Mouse (Mus musculus): ENCODE results near the gene Got1. TPM values are rescaled to one million over a fixed set of nuclear protein-coding genes. Genes with fewer than 3 reads are reported as not detected.

Gene Got1
- 1,000 to 10,000 TPM; 1,066 to 1,082 TPM for total RNA-seq (2021)
- long read RNA-seq, experiment 1, transcript Got1-201 (9 exons, 2,058 nt): major isoform, 564 of 616 reads
- long read RNA-seq, experiment 1, partial matches to known transcripts: 27 of 616 reads
- long read RNA-seq, experiment 1, other reads (novel, unspliced or antisense): 21 of 616 reads
- long read RNA-seq, experiment 2, transcript Got1-201 (9 exons, 2,058 nt): major isoform, 323 of 362 reads
- long read RNA-seq, experiment 2, partial matches to known transcripts: 11 of 362 reads
- long read RNA-seq, experiment 2, other reads (novel, unspliced or antisense): 26 of 362 reads

DNA sequence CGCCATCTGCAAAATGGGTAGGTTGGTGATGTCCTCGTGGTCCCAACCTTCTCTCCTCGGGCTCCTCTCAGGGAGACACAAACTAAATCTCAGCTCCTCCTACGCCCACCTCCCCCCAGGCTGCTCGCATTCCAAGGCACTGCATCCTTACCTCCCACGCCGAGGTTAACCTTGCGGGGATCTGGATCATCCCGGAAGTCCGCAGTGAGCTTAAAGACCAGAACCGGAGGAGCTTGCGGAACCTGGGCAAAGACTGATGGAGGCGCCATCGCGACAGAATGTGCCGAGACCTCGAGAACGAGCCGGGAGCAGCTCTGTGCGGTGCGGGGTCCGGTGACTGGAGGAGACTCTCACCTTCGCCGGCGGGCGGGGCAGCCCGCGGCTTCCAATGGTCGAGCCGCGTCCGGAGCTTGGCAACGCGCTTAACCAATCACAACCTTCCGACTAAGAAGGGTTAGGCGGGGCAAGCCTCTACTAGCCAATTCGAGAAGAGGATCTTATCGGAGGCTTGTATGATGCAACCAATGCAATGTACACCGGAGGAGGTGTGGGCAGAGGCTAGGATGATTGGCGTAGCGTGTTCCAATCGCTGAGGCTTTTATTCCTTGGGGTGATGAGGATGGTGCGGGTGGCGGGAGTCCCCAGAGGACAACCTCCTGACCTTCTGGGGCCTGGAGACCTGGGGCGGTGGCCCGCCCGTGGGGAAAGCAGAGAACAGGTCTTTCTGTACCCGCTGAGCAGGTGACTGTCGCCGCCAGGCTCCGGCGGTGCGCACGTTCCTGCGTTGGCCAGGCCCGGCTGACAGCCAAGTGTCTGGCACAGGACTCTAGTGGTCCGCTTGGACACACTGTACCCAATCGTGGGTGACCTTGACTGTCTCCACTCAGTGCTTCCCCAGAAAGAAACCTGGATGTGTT lies at the start of gene Got1:
Gene Got1 (minus strand): TSS at position 419 of the 917 bp plus-strand sequence.
- DNase-seq: peak; percentile 96 to 98

DNA sequence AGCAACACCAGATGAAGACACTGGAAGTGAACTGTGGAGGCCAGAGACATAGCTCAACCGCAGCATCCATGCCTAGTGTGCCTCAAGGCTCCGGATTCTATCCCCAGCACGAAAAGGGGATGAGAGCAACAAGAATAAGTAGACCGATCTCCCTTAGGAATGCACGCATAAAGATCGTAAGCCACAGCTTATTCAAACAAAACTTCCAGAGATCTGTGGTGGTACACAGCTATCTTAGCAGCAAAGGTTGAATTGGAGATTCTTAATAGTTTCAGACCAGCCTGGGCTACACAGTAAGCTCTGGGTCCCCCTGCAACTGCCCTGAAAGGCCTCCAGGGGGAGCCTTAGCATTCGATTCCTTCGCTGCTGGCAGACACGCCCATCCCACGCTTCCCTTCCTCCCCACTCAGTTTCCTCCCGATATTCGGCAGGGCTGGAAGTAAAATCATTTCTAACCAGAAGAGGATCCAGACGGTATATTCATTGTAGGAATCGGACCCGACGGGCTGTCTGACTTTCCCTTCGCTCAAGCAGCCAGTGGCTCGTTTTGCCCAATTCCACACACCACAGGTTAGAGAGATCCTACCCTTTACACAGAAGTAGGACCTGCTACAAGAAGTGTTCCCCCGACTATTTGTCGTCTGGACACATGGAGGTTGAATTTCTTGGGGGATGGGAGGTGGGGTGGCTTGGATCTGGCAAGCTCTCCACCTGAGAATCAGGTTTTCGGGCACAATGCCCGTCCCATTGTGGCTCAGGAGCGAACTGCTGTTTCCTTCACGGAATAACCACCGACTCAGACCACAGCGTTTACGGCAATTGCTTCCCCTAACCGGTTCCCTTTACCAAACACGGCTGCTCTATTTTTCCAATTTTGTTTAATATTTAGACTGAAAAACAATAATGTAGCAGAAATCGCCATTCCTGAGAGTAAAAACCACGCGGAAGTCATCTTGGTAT lies 46.7 kb upstream of the Got1 start:
- DNase-seq: peak; percentile 81 to 85

DNA sequence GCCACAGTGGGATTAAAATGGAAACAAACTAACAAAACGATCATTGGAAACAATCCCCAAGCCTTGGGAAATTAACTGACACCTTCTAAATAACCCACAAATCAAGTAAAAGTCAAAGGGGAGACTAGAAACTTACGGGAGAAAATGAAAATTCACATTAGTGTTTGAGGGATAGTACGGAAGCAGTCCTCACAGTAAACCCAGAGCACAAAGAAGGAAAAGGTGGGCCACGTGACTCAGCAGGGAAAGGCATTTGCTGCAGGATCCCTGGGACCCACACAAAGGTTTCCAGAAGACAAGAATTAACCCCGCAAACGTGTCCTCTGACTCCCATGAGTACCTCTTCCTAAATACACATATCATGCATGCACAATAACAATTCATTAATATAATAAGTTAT lies 44.7 kb upstream of the Got1 start:
- DNase-seq: no peak

DNA sequence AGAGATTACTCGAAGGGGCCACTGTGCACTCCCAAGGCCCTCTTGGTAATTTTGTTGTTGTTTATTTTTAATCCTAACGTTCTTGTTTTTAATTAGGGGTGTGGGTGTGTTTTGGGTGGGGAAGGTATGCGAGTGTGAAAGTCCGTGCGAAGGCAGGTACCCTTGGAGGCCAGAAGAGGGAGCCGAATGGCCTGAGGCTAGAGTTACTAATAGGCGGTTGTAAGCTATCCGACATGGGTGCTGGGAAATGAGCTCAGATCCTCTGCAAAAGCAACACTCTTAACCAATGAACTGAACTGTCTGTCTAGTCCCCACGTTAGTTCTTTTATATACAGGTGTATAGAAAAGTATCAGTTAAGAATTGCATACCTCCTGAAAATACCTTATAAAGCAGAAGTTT lies 43.9 kb upstream of the Got1 start:
- DNase-seq: no peak

DNA sequence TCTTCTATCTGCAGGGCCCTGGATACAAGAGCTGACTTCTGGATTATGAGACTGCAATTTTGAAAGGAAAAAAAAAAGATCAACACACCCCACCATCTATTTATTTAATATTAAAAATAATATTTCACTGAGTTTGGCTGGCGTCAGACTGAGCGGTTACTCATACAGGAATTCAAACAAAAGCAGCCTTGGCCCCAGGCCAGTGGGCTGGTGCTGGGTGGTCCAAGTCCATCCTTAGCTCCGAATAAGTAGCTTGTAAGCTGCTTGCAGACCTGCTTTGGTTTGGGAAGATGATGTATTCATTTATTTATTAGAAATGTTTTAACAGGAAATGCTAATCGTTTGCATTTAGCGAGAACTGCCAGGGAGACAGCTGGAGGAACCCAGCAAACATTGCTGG lies 38.8 kb upstream of the Got1 start:
- DNase-seq: peak; percentile 12 to 28

DNA sequence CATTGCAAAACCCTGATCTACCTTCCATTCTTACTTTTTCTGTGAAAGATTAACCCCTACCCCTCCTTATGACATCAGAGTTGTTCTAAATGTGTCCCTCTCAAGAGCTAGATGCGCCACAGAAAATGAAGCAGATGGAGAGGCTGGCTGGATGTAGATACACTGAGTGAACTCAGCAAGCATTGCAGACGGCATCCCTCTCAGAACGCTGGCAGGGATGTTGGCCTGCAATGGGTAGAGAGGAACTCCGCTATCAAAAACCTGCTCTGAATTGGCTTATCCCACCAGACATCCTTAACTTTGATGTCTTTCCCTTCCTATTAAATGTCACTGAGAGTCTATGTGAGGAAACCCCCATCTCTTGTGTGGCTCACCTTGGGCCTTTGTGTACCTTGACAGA lies 37.4 kb upstream of the Got1 start:
- no peak for DNase-seq

DNA sequence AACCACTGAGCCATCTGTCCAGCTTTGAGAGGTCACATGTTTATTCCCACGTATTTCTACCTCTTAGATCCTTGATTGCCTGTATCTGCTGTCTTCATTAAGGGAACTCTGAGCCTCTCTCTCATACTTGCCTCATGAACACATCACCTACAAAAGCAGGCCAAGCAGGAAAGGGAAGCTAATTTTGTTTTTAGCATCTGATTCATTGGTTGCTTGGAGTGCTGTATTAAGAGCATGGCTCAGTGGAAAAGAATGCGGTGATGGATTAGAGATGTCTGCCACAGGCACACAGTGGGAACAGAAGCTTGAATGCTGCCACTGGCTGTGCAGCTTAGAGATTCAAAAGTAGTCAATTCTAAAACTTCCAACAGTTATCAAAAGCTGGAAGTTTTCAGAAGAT lies 35.8 kb upstream of the Got1 start:
- DNase-seq: no peak

DNA sequence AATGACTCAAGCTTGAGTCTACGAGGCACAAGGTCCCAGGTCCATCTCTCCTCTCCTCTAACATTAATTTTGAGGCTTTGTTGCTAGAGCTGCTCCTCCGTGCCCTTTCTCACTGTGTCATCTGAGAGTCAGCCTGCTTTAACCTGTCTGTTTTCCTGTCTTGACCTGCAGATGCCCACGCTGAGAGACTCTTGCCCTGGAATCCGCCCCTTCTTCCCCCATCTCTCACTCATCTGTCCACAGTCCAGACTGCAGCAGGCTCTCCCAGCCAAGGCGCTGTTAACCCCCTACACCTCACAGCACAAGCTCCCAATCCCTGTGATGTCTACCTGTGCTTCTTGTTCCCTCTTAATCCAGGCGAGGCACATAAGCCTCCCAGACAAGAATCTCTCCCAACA lies 27.1 kb upstream of the Got1 start:
- DNase-seq: no peak

DNA sequence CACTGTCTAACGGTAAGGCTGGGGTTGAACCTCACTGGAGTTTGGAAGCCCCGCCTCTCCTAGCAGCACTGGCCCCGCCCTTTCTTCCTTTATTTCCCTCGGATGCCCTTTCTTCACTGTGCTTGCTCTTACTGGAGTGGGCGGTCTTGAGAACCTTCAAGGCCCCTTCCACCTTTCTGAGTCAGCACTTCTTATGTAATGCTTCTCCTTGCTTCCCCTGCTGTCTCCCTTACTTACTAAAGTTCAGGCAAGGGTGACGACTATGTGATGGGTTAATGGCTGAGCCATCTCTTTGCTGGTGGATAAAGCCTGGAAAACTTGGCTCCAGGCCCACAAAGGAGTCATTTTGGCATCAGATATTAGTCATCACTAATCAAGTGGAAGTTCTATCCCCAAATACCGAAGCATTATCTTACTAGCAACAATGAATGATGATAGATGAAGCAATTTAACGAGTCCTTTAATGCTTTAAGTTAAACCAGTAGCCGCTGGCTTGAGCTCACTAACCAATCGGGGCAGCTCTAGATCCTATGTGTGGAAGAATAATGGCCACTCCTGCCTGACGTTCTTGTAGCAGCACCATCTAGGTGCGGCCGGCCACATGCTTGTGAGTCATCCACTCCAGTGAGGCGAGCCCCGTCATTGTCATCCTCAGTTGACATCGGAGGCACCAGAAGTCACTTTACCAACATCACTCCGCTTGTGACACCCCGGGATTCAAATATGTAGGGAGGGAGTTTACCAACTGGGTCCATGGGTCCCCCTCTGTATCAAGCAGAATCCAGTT lies 26.5 kb upstream of the Got1 start:
- DNase-seq: no peak

DNA sequence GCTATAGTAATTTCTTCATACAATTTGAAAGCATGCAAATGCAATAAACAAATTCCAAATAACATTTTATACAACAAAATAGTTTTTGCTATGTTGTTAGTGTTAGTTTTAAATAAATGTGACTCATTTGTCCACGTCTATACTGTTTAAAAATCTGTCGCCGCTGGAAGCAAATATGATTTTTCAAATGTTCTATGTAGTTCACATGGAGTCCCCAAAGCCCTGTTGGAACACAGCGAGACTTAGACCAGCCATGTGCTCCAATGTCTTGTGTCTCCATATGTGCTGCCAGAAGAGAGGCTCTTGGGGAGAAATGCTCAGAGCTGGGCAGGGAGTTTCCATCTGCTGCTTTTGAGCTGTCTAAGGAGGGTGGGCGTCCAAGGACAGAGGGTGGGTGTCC lies 23.7 kb upstream of the Got1 start:
- no peak for DNase-seq

DNA sequence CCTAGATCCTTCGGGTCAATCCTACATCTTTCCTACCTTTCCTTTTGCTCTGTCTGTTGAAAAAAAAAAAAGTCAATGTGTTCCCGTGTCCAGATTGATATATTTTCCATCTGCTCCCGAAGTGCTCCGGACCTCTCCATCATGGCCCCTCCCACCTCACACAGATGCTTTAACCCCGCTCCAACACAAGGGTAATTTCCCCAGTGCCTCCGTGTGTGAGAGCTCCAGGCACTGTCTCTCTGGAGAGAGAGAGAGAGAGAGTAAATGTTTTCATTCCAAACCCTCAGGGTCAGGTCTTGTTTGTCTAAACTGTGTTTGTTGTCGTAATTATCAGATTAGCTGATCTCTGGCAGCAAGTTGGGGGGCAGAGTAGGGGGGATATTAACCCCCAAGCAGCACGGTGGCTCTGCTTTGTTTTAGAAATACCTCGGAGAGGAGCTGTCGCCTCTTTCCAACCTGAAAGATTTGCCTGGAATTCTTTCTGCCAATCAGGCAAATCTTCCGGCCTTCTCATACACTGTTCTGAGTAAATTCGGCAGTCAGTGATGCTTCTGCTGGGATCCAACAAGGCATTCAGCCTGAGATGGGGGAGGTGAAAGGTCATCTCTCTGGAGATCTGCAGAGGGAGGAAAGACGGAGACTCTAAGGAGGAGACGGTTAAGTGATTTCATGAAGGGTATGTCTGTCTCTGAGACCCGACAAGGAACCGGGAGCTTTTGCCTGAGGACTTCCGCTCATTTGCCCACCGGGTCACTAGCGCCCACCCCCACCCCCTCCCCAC lies 22.1 kb upstream of the Got1 start:
- DNase-seq: no peak

DNA sequence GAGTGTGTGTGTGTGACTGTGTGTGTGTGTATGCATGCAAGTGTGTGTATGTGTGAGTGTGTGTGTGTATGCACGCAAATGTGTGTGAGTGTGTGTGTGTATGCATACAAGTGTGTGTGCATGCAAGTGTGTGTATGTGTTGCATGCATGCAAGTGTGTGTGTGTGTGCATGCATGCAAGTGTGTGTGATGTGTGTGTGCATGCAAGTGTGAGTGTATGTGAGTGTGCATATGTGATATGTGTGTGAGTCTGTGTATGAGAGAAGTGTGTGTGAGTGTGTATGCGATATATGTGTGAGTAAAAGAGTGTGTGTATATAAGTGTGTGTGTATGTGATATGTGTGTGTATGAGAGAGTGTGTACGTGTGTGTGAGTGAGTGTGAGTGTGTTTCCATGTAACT lies 11.0 kb upstream of the Got1 start:
- DNase-seq: no peak

DNA sequence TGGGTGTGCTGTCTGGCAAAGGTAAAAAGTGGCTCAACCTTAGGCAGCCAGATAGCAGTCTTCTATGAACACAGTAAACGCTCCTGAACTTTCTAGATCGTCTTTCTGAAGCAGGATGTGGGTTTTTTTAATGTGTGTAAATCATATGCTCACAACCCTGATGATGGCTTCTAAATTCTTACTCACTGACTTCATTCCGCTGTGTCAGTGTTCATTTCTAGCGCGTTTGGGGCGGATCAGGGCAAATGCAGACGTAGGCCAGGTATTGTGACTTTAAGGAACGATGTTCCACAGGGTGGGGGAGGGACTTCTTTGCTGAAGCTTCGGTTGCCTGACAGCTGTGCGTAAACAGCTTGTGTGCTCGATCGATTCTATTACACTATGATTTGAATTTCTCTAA lies 6.5 kb upstream of the Got1 start:
- DNase-seq: no peak

DNA sequence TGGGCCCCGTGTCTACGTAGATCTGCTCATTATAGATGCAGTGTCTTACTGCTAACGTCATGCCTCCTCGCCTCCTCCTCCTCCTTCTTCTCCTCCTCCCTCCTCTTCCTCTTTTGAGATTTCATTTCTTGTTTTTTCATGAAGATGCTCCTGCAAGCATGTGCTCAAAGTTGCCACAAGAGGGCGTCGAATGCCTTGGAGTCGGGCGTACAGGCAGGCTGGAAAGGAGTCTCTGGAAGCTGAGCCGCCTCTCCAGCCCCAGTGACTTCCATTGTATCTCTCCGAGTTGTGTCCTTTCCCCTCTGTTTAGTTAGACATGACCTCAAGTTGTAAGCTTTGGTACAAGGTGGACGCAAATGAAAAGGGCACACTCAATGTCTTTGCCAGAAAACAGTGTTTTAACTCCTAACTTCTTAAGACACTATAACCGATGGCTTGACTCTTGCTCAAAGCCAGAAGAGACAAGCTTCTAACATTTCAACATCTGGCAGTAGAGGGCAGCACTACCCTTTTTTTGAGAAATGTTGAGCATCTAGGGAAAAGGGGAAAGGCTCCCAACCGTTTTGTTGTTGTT lies 5.9 kb upstream of the Got1 start:
- peak; percentile 85 to 90 for DNase-seq

DNA sequence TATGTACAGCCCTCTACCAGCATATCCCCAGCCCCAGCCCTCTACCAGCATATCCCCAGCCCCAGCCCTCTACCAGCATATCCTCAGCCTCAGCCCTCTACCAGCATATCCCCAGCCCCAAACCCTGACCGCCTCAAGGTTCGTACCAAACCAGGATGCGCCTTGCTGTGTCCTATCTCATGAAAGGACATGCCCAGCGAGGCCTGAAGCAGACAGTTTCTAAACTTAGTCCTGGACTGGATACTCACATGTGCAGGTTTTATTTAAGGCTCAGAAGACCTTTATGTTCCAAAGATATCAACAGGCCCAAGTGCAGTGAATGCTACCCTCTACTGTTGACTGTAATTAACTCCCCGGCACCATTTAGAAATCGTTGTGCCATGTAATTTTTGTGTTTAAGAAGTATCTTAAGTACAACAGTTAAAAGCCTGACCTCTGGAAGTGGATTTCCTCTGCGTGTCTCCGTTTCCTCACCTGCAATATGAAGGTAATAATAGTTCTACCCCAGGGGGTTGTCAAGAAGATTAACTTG lies 3.7 kb upstream of the Got1 start:
- peak; percentile 57 to 68 for DNase-seq

DNA sequence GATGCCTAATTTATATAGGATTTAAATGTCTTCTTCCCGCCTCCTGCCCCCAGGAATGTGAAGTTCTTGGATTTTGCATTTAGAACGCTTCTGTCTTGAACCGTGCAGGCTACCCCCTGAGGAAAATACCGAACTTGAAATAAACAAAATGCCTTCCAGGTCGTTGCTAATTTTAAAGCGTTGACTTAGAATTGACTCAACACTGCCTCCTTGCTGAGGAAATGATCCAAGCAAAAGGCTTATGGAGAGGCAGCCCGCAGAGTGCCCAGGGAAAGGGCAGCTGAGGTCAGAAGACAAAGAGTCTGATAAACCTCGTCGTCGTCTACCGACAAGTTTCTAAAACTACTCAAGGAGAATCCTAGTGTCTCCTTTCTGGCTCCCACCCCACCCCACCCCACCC lies 2.7 kb upstream of the Got1 start:
- DNase-seq: peak; percentile 64 to 76

DNA sequence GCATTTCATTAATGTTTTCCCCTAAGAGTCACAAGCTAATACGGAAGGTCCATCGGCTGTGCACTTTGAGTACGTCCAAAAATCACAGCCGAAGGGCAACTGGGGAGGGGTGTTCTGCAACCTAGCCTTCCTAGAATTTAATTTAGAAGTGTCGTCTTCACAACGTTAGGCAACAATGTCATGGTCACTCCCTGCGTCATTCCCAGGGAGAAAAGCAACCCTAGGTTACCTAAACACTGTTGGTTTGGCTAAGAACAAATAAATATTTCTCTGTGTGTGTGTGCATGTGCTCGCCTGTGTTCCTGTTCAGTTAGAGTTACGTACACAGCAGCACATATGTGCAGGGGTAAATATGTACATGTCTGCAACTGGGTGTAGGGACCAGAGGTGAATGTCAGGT lies 1.6 kb upstream of the Got1 start:
- DNase-seq: no peak

DNA sequence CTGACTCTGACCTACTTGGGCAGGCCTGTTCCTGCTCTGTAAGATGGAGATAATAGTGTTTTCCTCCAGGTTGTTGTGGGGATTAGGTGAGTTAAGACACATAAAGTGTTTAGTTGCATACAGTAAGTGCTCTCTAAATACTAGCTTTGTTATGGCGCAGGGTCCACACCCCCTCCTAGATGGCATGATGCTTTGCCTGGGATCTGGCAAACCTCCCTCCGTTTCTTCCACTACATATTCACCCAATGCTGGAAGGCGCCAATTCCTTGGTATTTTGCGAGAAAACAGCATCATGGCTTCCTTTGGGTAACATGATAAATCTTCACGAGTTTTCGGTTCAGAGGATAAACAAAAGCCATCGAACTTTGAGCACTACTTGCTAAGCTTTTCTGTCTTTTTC lies 1.2 kb upstream of the Got1 start:
- DNase-seq: no peak

DNA sequence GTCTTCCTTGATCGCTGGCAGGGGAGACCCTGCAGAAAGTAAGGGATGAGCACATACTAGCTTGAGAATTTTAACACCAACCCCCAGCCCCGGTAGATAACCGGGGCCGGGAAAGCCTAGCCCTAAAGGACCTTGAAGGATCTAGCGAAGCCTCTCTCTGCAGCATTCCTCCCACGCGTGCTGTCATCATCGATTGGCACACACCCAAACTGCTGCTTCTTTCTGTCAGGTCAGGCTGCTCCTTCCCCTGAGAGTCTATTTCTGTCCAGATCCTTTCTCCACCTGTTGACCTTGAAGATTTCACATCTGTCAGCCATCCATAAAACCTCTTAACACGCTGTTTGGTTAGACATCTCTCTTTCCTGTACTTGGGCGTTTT lies 688 bp upstream of the Got1 start:
- no peak for DNase-seq

DNA sequence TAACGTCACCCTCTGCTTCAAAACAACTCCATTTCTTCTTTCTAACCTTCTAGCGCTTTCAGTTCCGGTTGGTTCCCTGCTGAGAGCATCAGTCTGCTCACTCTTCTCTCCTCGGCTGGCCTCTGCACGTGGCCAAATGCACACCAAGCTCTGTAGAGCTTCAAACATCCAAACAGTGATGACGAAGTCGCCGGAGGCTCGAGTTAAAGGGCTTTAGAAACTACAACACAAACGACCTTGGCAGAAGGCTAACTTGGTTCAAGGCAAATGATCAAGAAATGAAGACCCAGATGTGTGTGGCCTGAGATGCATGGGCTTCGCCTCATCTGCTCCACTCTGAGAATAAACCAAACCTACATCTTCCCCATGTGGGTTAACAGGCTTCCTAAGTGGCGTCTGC lies 854 bp downstream of the Got1 start:
- peak in 1 of 2 experiments; percentile 56 for DNase-seq

Measured in heart, adult 18-20 months (tissue).